Mouse (Mus musculus) small intestine, adult 2 months (tissue): ENCODE results near the gene Znhit3.

ENCODE experiments used
- CTCF ChIP-seq: fragments of 200-500 bp; IDR thresholded peaks from 2 replicates; pipeline ENCODE4 v1.5.1; 2012; ENCODE audit warnings: low read depth, mild to moderate bottlenecking, control low read depth, inconsistent platforms, low read length, moderate library complexity, mixed read lengths; ENCODE audit not compliant: insufficient replicate concordance, insufficient read length; ENCODE audit errors: extremely low read depth
- POLR2A ChIP-seq: fragments of 200-500 bp; IDR thresholded peaks from 2 replicates; pipeline ENCODE4 v1.6.1; 2012; ENCODE audit warnings: low read depth, mild to moderate bottlenecking, control low read depth, inconsistent platforms, low read length, moderate library complexity

DNA sequence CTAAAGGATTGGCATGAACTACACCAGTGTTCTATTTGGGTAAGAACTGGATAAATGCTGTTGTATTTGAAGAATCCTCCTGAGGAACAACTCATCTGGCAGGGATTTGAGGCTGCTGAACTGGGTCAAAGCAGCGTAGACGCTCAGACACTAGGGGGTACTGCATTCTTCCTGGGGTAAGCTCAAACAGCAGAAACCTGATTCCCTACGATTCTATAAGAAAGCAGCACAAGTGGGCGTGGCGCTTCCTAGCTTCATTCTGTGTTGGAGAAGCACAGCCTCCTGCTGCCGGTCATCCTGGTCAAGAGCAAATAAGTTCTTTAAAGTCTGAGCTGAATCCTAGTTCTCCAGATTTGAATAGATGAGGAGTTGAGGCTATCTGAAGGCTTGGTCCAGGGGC is 16.1 kb upstream of the Znhit3 start:
- TF ChIP-seq CTCF (no peak), POLR2A (no peak)
